Mouse (Mus musculus) gastrocnemius, adult 2 months (tissue): Measurements from ENCODE around the gene Olfr1414. TPM values are rescaled to one million over a fixed set of nuclear protein-coding genes. Genes with fewer than 3 reads are reported as not detected.

Experiments used
- DNase-seq: peaks from one replicate; pipeline ENCODE4 v3.0.0; 2022
- H3K27ac ChIP-seq: fragments of 200-600 bp; 2 replicates; pipeline ENCODE4 v1.8.1; 2022; ENCODE audit warnings: mild to moderate bottlenecking
- H3K4me3 ChIP-seq: fragments of 200-600 bp; 2 replicates; pipeline ENCODE4 v1.8.1; 2022; ENCODE audit warnings: mild to moderate bottlenecking, moderate library complexity
- CTCF ChIP-seq: fragments of 200-600 bp; IDR thresholded peaks from 2 replicates; pipeline ENCODE4 v1.8.1; 2022; ENCODE audit warnings: antibody characterized with exemption, mild to moderate bottlenecking, moderate library complexity
- intact Hi-C: fragments of 180-260 bp; cut with DNase I; formaldehyde crosslinking; loops from one replicate; pipeline ENCODE4 v1.15.1; 2025
- microRNA-seq: library from miRNA; unstranded; fragments of <30 nt; microRNA quantifications from one replicate; pipeline ENCODE4 v1.2.0, GENCODE M21; 2021
- total RNA-seq, 2 experiments: library from RNA; stranded (reverse); gene quantifications; 2 replicates each; pipeline ENCODE4 v1.2.3; 2021

Gene Olfr1414
- total RNA-seq, 2 experiments from 2014 or later, result not detected

- intact Hi-C loops, result no loop called here
- no peak for TF ChIP-seq CTCF
- no peak overlapping the region for H3K4me3 ChIP-seq
- DNase-seq, result no peak
- no peak overlapping the region for H3K27ac ChIP-seq
Measured at GRCm38 (mm10) chr1:92468891-92469290, 49.6 kb downstream of the Olfr1414 start.

- Histone ChIP-seq H3K4me3 (no peak overlapping the region), H3K27ac (no peak overlapping the region)
- intact Hi-C loops, result loop anchor here (10.0 kb wide), 2 partner anchors 194 to 284 kb away; no protein-coding TSS in a partner anchor
- DNase-seq, result no peak
- TF ChIP-seq CTCF, result no peak
Measured at GRCm38 (mm10) chr1:92458416-92458815, 60.0 kb downstream of the Olfr1414 start.

GRCm38 (mm10) chr1:92457758-92458157 lies 60.7 kb downstream of the Olfr1414 start:
- Histone ChIP-seq H3K27ac (no peak overlapping the region), H3K4me3 (no peak overlapping the region)
- intact Hi-C loops, result loop anchor here (10.0 kb wide), 2 partner anchors 193 to 283 kb away; no protein-coding TSS in a partner anchor
- TF ChIP-seq CTCF, result no peak
- DNase-seq, result no peak

Small RNA genes within 50 kb of the gene (microRNA-seq; reads per million reads assigned to microRNA genes)
- gene Mir6900, result 4.3 reads per million

Other genes starting within 250 kb of the Olfr1414 start
- gene Ndufa10, start 44.8 kb downstream of the Olfr1414 start, total RNA-seq, result 100 to 1,000 TPM; 416 to 545 TPM
- gene Olfr1416, start 33.5 kb downstream of the Olfr1414 start, total RNA-seq, result not detected
- gene Olfr1415, start 22.6 kb downstream of the Olfr1414 start, total RNA-seq, result not detected
- gene Olfr1413, start 52.7 kb upstream of the Olfr1414 start, total RNA-seq, result not detected
- gene Olfr1412, start 67.1 kb upstream of the Olfr1414 start, total RNA-seq, result not detected
- gene Olfr1411, start 75.8 kb upstream of the Olfr1414 start, total RNA-seq, result not detected
- not detected for gene Olfr1410, start 87.1 kb upstream of the Olfr1414 start, total RNA-seq
- gene Olfr12, start 99.1 kb upstream of the Olfr1414 start, total RNA-seq, result not detected
- 100 to 1,000 TPM; 171 to 192 TPM for gene Cops9, start 123.3 kb upstream of the Olfr1414 start, total RNA-seq
- not detected for gene Otos, start 130.2 kb upstream of the Olfr1414 start, total RNA-seq